Mouse (Mus musculus) liver, postnatal 0 days (tissue): ENCODE measurements at regions not wholly inside any gene's neighbourhood (a gene's known extent, or its start where the extent isn't known, plus 50 kb on each side); places are given as distances from the start of the nearest gene placed in this dataset.

Experiments used
- ATAC-seq: fragments of 200-750 bp; cut with Nextera tagmentation; 2 replicates; pipeline ENCODE4 v1.8.0; 2017; ENCODE audit warnings: mild to moderate bottlenecking, moderate library complexity
- DNase-seq: peaks from one replicate; pipeline ENCODE4 v3.0.0-alpha.2; 2016
- H3K27ac ChIP-seq: fragments of 300-500 bp; sonication (generic); 2 replicates; pipeline ENCODE4 v1.5.1; 2014; ENCODE audit warnings: antibody characterized with exemption, moderate library complexity, mild to moderate bottlenecking, low read depth
- H3K27me3 ChIP-seq: fragments of 300-500 bp; sonication (generic); 2 replicates; pipeline ENCODE4 v1.6.1; 2014; ENCODE audit warnings: low read length, control low read depth, mixed read lengths; ENCODE audit not compliant: insufficient read depth
- H3K36me3 ChIP-seq: fragments of 300-500 bp; sonication (generic); replicated peaks from 2 replicates; pipeline ENCODE4 v1.6.1; 2014; ENCODE audit warnings: mild to moderate bottlenecking, control low read depth, low read length, moderate library complexity, mixed read lengths; ENCODE audit not compliant: insufficient read depth
- H3K4me1 ChIP-seq: fragments of 300-500 bp; sonication (generic); 2 replicates; pipeline ENCODE4 v1.6.1; 2014; ENCODE audit warnings: antibody characterized with exemption, mild to moderate bottlenecking, control low read depth; ENCODE audit not compliant: insufficient read depth
- H3K4me2 ChIP-seq: fragments of 300-500 bp; sonication (generic); 2 replicates; pipeline ENCODE4 v1.6.1; 2014; ENCODE audit warnings: low read depth, mild to moderate bottlenecking, low read length, moderate library complexity, mixed read lengths
- H3K4me3 ChIP-seq: fragments of 300-500 bp; sonication (generic); 2 replicates; pipeline ENCODE4 v1.5.1; 2014; ENCODE audit warnings: low read depth, low read length
- H3K9ac ChIP-seq: fragments of 300-500 bp; sonication (generic); replicated peaks from 2 replicates; pipeline ENCODE4 v1.6.1; 2014; ENCODE audit warnings: mild to moderate bottlenecking, moderate library complexity
- H3K9me3 ChIP-seq: fragments of 300-500 bp; sonication (generic); 2 replicates; pipeline ENCODE4 v1.6.1; 2016; ENCODE audit warnings: mild to moderate bottlenecking, control low read depth, low read length, mixed read lengths
- CTCF ChIP-seq: sonication (generic); IDR thresholded peaks from 2 replicates; pipeline ENCODE4 v1.5.1; 2016; ENCODE audit warnings: antibody characterized with exemption, low read depth
- EP300 ChIP-seq: IDR thresholded peaks from 2 replicates; pipeline ENCODE4 v1.6.1; 2016; ENCODE audit warnings: antibody characterized with exemption, low read depth, mild to moderate bottlenecking
- WGBS: fragments of 180-500 bp; shearing (Covaris S2); extraction: QIAGEN DNeasy Blood & Tissue Kit; methylation state at CpG from one replicate; pipeline ENCODE4 v1.1.7; 2014; ENCODE audit not compliant: insufficient replicate concordance; 5-methylcytosine and 5-hydroxymethylcytosine counted together

- H3K9me3 ChIP-seq, result no peaks in the 10 kb centered on the region
- H3K27ac ChIP-seq, result no peak overlapping the region
- no peak for DNase-seq
- no peaks in the 10 kb centered on the region for H3K36me3 ChIP-seq
- no peak for TF ChIP-seq CTCF
- no peak for TF ChIP-seq EP300
- no peak overlapping the region for H3K4me3 ChIP-seq
- H3K4me2 ChIP-seq, result no peak overlapping the region
- no peaks in the 10 kb centered on the region for H3K4me1 ChIP-seq
- no peaks in the 10 kb centered on the region for H3K27me3 ChIP-seq
- no peak overlapping the region for H3K9ac ChIP-seq
- ATAC-seq, result no peak
- WGBS, result 73% methylated on average over 11 of the region's 11 CpGs
These were observed 89.3 kb downstream of the Atp6v1g3 start for GRCm38 (mm10) chr1:138362684-138363472.

- DNase-seq (no peak), ATAC-seq (no peak)
- Histone ChIP-seq H3K27me3 (no peaks in the 10 kb centered on the region), H3K9ac (no peak overlapping the region), H3K4me1 (no peaks in the 10 kb centered on the region), H3K4me2 (no peak overlapping the region), H3K27ac (no peak overlapping the region), H3K4me3 (no peak overlapping the region), H3K36me3 (no peaks in the 10 kb centered on the region), H3K9me3 (no peaks in the 10 kb centered on the region)
- no peak for TF ChIP-seq CTCF
- no peak for TF ChIP-seq EP300
These were observed 96.5 kb downstream of the Atp6v1g3 start for GRCm38 (mm10) chr1:138369953-138370482.

- Histone ChIP-seq H3K27ac (no peak overlapping the region), H3K4me3 (no peak overlapping the region), H3K27me3 (no peaks in the 10 kb centered on the region), H3K36me3 (no peaks in the 10 kb centered on the region), H3K4me2 (no peak overlapping the region), H3K9me3 (no peaks in the 10 kb centered on the region), H3K9ac (no peak overlapping the region), H3K4me1 (no peaks in the 10 kb centered on the region)
- ATAC-seq, result no peak
- WGBS, result 83% methylated on average over 1 of the region's 1 CpGs
- TF ChIP-seq CTCF (no peak), EP300 (no peak)
- DNase-seq, result no peak
These were observed 97.9 kb downstream of the Atp6v1g3 start for GRCm38 (mm10) chr1:138371474-138371873.

GRCm38 (mm10) chr1:138384146-138384545 lies 110.6 kb downstream of the Atp6v1g3 start:
- Histone ChIP-seq H3K4me1 (no peaks in the 10 kb centered on the region), H3K9me3 (no peaks in the 10 kb centered on the region), H3K27ac (no peak overlapping the region), H3K9ac (no peak overlapping the region), H3K36me3 (no peaks in the 10 kb centered on the region), H3K4me2 (no peak overlapping the region), H3K27me3 (no peaks in the 10 kb centered on the region), H3K4me3 (no peak overlapping the region)
- TF ChIP-seq EP300, result no peak
- DNase-seq (no peak), ATAC-seq (no peak)
- WGBS, result 20% methylated on average over 3 of the region's 3 CpGs

- Histone ChIP-seq H3K27me3 (no peaks in the 10 kb centered on the region), H3K4me3 (no peak overlapping the region), H3K36me3 (no peaks in the 10 kb centered on the region), H3K9ac (no peak overlapping the region), H3K4me1 (no peaks in the 10 kb centered on the region), H3K4me2 (no peak overlapping the region), H3K9me3 (no peaks in the 10 kb centered on the region), H3K27ac (no peak overlapping the region)
- 49% methylated on average over 19 of the region's 19 CpGs for WGBS
- no peak for TF ChIP-seq CTCF
- no peak for TF ChIP-seq EP300
- no peak for DNase-seq
- no peak for ATAC-seq
These were observed 111.8 kb downstream of the Atp6v1g3 start for GRCm38 (mm10) chr1:138385156-138385841.

- no peak overlapping the region for H3K27ac ChIP-seq
- H3K9ac ChIP-seq, result no peak overlapping the region
- DNase-seq (no peak), ATAC-seq (no peak)
- H3K9me3 ChIP-seq, result no peaks in the 10 kb centered on the region
- no peaks in the 10 kb centered on the region for H3K4me1 ChIP-seq
- no peaks in the 10 kb centered on the region for H3K36me3 ChIP-seq
- no peak overlapping the region for H3K4me2 ChIP-seq
- WGBS, result 42% methylated on average over 5 of the region's 5 CpGs
- TF ChIP-seq EP300 (no peak), CTCF (no peak)
- no peaks in the 10 kb centered on the region for H3K27me3 ChIP-seq
- H3K4me3 ChIP-seq, result no peak overlapping the region
These were observed 112.5 kb downstream of the Atp6v1g3 start for GRCm38 (mm10) chr1:138386001-138386400.
